Mouse (Mus musculus) liver, adult 2 months (tissue): ENCODE results near the gene B3gnt2. TPM values are rescaled to one million over a fixed set of nuclear protein-coding genes. Genes with fewer than 3 reads are reported as not detected.

ENCODE experiments used
- DNase-seq: peaks from one replicate; pipeline ENCODE4 v3.0.0-alpha.2; 2011; ENCODE audit warnings: low read depth, low spot score; ENCODE audit errors: extremely low read depth
- H3K27ac ChIP-seq: fragments of 200-500 bp; replicated peaks from 2 replicates; pipeline ENCODE4 v1.5.1; 2012; ENCODE audit warnings: low read depth, mild to moderate bottlenecking, control low read depth, inconsistent platforms, low read length; ENCODE audit not compliant: insufficient read depth
- H3K27me3 ChIP-seq: fragments of 200-500 bp; 2 replicates; pipeline ENCODE4 v1.6.1; 2012; ENCODE audit warnings: mild to moderate bottlenecking, moderate library complexity, low read length, inconsistent platforms; ENCODE audit not compliant: control insufficient read depth, insufficient read depth
- H3K36me3 ChIP-seq: fragments of 200-500 bp; 2 replicates; pipeline ENCODE4 v1.6.1; 2012; ENCODE audit warnings: low read length, inconsistent platforms; ENCODE audit not compliant: control insufficient read depth, insufficient read depth
- H3K4me1 ChIP-seq: fragments of 200-500 bp; 2 replicates; pipeline ENCODE4 v1.6.1; 2011; ENCODE audit warnings: low read length; ENCODE audit not compliant: control insufficient read depth, insufficient read depth
- H3K4me3 ChIP-seq: fragments of 200-500 bp; 2 replicates; pipeline ENCODE4 v1.5.1; 2011; ENCODE audit warnings: low read depth, mild to moderate bottlenecking, control low read depth, low read length, moderate library complexity; ENCODE audit not compliant: insufficient read depth
- H3K79me2 ChIP-seq: fragments of 200-500 bp; 2 replicates; pipeline ENCODE4 v1.6.1; 2012; ENCODE audit warnings: inconsistent platforms, mild to moderate bottlenecking, low read length, moderate library complexity; ENCODE audit not compliant: control insufficient read depth, insufficient read depth
- H3K9ac ChIP-seq: fragments of 200-500 bp; 2 replicates; pipeline ENCODE4 v1.6.1; 2012; ENCODE audit warnings: low read depth, mild to moderate bottlenecking, control low read depth, inconsistent platforms, low read length
- CTCF ChIP-seq: fragments of 200-500 bp; IDR thresholded peaks from 2 replicates; pipeline ENCODE4 v1.5.1; 2011; ENCODE audit warnings: low read depth, low read length, control low read depth
- POLR2A ChIP-seq: fragments of 200-500 bp; IDR thresholded peaks from 2 replicates; pipeline ENCODE4 v1.6.1; 2011; ENCODE audit warnings: low read length, control low read depth; ENCODE audit not compliant: insufficient read depth; ENCODE audit errors: extremely low read depth
- whole genome bisulfite sequencing: fragments of 180-500 bp; shearing (Covaris S2); methylation state at CpG from one replicate; pipeline ENCODE4 v1.1.7; 2018; 5-methylcytosine and 5-hydroxymethylcytosine counted together
- polyA plus RNA-seq: library from polyadenylated mRNA; depleted of rRNA; stranded (reverse); fragments of >200 nt; gene quantifications from 2 replicates; pipeline ENCODE4 v1.2.3, GENCODE M21; 2012
- total RNA-seq: library from RNA; depleted of rRNA; stranded (reverse); fragments of >200 nt; gene quantifications from 2 replicates; pipeline ENCODE4 v1.2.3, GENCODE M21; 2014

Gene B3gnt2
- total and polyA plus RNA-seq, 2 experiments = 6.2 to 8.1 TPM

DNA sequence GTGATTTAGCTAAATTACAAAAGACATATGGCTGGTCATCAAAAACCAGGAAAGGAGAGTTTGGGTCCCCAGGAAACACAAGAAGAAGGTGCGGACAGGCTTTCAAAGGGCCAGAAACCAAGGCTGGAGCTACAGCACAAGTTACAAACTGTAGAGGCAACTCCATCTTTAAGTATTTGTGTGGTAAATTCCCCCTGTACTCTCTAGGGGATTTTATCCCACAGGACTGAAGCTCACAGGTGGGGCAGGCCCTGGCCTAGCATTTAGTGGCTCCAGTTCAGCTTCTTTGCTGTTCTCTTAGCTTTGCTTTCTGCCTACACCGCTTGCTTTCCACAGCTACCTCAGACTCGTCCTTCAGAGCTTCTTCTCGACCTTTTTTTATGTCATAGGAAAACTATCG lies 6.9 kb upstream of the B3gnt2 start:
- Histone ChIP-seq H3K9ac (no peak overlapping the region), H3K4me1 (peaks cover under 1% of the 10 kb centered on the region; the same call in 1 of the 2 replicates), H3K27me3 (no peaks in the 10 kb centered on the region), H3K36me3 (no peaks in the 10 kb centered on the region), H3K4me3 (no peak overlapping the region), H3K27ac (no peak overlapping the region), H3K79me2 (no peaks in the 10 kb centered on the region)
- no peak for TF ChIP-seq CTCF
- TF ChIP-seq POLR2A = no peak
- no peak for DNase-seq
- 90% methylated on average over 5 of the region's 5 CpGs for WGBS

DNA sequence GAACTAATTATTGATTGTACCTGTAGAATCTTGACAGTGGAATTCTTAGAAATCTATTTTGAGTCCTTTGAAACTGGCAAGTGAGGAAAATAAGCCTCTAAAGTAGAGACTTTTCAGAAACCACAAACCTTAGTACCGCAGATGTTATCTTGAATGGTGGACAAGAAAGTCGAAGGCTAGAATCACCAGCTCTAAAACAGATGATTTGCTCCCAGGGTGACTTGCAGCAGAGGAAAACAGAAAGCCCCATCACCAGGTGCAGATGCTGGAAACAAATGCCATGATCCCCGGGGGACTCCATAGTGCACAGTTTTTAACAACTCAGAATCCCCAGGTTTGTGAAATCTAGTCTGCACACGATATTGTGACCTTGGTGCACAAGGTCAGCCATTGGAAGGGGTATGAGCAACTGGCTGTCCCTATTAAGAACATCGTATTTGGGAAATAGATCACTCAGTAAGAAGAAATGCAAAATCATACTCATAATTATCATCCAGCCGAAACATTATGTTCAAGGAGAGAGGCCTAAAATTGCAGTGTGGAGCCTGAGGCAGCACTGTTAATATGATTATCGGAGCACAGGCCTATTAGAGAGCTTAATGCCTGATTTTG lies 5.0 kb upstream of the B3gnt2 start:
- Histone ChIP-seq H3K4me3 (no peak overlapping the region), H3K36me3 (no peaks in the 10 kb centered on the region), H3K79me2 (no peaks in the 10 kb centered on the region), H3K4me1 (no peaks in the 10 kb centered on the region), H3K9ac (no peak overlapping the region), H3K27ac (no peak overlapping the region), H3K27me3 (no peaks in the 10 kb centered on the region)
- DNase-seq = no peak
- 93% methylated on average over 7 of the region's 7 CpGs for WGBS
- TF ChIP-seq CTCF = no peak
- no peak for TF ChIP-seq POLR2A

DNA sequence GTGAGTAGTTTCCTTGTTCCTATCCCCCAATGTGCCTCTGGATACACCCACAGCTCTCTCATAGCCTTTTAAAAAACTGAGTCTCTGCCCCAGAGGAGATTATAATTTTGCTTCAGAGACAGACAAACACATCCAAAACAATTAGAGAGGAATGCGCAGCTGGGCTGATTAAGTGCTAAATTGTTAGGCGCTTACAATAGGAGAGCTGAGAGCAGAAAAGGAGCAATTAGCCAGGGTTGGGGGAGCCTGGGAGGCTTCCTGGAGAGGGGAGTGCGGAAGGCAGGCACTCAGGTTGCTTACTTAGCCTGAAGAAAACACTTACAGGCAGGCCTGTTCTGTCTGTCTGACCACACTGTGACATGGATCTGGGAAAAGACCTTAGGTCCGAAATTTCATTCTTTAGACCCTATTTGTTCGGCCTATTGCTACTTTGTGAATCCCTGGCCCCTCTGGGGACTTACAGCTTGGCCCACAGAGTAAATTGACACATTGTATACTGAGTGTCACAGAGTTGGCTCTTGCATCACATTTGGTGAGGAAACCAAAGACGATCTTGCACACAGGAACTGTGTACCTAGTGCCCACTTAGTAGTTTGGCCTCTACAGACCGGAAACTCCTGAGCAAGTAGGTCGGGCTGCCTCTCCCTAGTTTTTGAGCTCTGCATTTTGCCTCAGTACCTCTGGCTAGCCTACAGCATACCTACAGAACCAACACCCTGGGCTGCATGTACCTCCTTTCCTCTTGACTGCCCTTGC lies 3.7 kb upstream of the B3gnt2 start:
- H3K27me3 ChIP-seq = no peaks in the 10 kb centered on the region
- no peak for TF ChIP-seq POLR2A
- TF ChIP-seq CTCF = no peak
- no peaks in the 10 kb centered on the region for H3K4me1 ChIP-seq
- no peak overlapping the region for H3K4me3 ChIP-seq
- no peak overlapping the region for H3K27ac ChIP-seq
- H3K36me3 ChIP-seq = no peaks in the 10 kb centered on the region
- DNase-seq = no peak
- 75% methylated on average over 8 of the region's 8 CpGs for WGBS
- no peaks in the 10 kb centered on the region for H3K79me2 ChIP-seq
- no peak overlapping the region for H3K9ac ChIP-seq

DNA sequence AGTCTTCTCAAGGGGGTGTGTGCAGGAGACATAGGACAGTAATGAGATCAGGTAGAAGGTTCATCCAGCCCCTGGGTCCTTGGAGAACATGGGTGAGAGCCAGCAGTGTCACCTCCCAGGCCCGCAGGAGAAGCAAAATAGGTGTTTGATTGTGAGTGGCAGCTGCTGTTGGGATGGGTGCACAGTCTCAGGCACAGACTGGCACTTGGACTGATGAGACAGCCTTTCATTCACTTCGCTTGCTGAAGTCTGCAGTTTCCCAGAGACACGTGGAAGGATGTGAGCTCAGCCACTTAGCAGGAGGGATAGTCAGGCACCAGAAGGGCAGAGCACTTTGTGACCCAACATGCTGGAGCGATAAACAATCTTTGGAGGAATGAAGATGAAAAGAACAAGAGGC lies 2.8 kb upstream of the B3gnt2 start:
- Histone ChIP-seq H3K4me1 (no peaks in the 10 kb centered on the region), H3K27me3 (no peaks in the 10 kb centered on the region), H3K9ac (no peak overlapping the region), H3K36me3 (no peaks in the 10 kb centered on the region), H3K27ac (no peak overlapping the region), H3K4me3 (no peak overlapping the region), H3K79me2 (peaks cover 8% of the 10 kb centered on the region; the same call in 1 of the 2 replicates)
- DNase-seq = no peak
- TF ChIP-seq POLR2A = no peak
- no peak for TF ChIP-seq CTCF
- WGBS = 76% methylated on average over 4 of the region's 4 CpGs

DNA sequence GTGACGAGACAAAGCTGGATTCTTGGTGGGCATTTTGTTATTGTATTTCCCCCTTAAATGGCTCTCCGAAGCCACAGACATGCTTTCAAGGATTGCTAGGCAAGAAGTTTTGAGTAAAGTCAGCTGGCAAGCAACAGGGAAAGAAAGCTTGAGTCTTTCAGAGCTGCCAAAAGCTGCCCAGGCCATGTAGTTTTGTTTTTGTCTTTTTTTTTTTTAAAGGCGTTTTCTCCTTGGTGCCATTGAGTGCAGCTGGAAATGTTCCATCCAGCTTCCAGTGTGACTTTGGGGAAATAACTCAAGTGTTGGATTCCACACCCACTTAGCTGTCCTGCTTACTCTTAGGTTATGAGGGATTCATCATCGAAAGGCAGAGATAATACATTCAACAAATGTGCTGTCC lies 554 bp upstream of the B3gnt2 start:
- no peak overlapping the region for H3K4me3 ChIP-seq
- H3K36me3 ChIP-seq = no peaks in the 10 kb centered on the region
- peaks cover 12% of the 10 kb centered on the region; the same call in 1 of the 2 replicates for H3K79me2 ChIP-seq
- no peaks in the 10 kb centered on the region for H3K27me3 ChIP-seq
- no peak for DNase-seq
- no peak overlapping the region for H3K9ac ChIP-seq
- WGBS = 95% methylated on average over 4 of the region's 4 CpGs
- TF ChIP-seq CTCF (no peak), POLR2A (no peak)
- no peak overlapping the region for H3K27ac ChIP-seq
- H3K4me1 ChIP-seq = peaks cover 7% of the 10 kb centered on the region
